Mouse (Mus musculus): ENCODE results near the gene Ly75. TPM values are rescaled to one million over a fixed set of nuclear protein-coding genes. Genes with fewer than 3 reads are reported as not detected.

Ly75 gene
- total and polyA plus RNA-seq, 2 experiments from 2014 or later: 2.0 to 2.5 TPM

GRCm38 (mm10) chr2:60375608-60376107, 7.4 kb downstream of the Ly75 start:
- TF ChIP-seq CTCF (IDR thresholded peaks at IDR 0.05; ENCODE audit: low read depth): no peak
- no peaks in the 10 kb centered on the region for H3K4me1 ChIP-seq (ENCODE audit: insufficient read depth, low read length)
- DNase-seq (ENCODE audit: low spot score): no peak
- H3K4me3 ChIP-seq (ENCODE audit: low read length): no peak overlapping the region
- H3K4me2 ChIP-seq (ENCODE audit: low read depth, low read length): no peak overlapping the region
- 93% methylated on average over 15 of the region's 15 CpGs for WGBS
- no peaks in the 10 kb centered on the region for H3K9me3 ChIP-seq (ENCODE audit: low read length)
- no peak overlapping the region for H3K27ac ChIP-seq
- no peak overlapping the region for H3K9ac ChIP-seq (replicated peaks; ENCODE audit: low read length)
- H3K36me3 ChIP-seq (ENCODE audit: insufficient read depth, low read length): no peaks in the 10 kb centered on the region
- no peak for ATAC-seq
- no peaks in the 10 kb centered on the region for H3K27me3 ChIP-seq (ENCODE audit: insufficient read depth, low read length)

- no peak for ATAC-seq
- Histone ChIP-seq H3K36me3 (ENCODE audit: insufficient read depth, low read length) (no peaks in the 10 kb centered on the region), H3K4me3 (ENCODE audit: low read length) (no peak overlapping the region), H3K9ac (replicated peaks; ENCODE audit: low read length) (no peak overlapping the region), H3K27ac (no peak overlapping the region), H3K27me3 (ENCODE audit: insufficient read depth, low read length) (no peaks in the 10 kb centered on the region), H3K9me3 (ENCODE audit: low read length) (no peaks in the 10 kb centered on the region), H3K4me2 (ENCODE audit: low read depth, low read length) (no peak overlapping the region), H3K4me1 (ENCODE audit: insufficient read depth, low read length) (no peaks in the 10 kb centered on the region)
- WGBS: 96% methylated on average over 8 of the region's 8 CpGs
- no peak for DNase-seq (ENCODE audit: low spot score)
- TF ChIP-seq CTCF (IDR thresholded peaks at IDR 0.05; ENCODE audit: low read depth): no peak
These were observed 8.0 kb downstream of the Ly75 start for GRCm38 (mm10) chr2:60375126-60375525.

- 97% methylated on average over 5 of the region's 5 CpGs for WGBS
- H3K27ac ChIP-seq: no peak overlapping the region
- no peaks in the 10 kb centered on the region for H3K4me1 ChIP-seq (ENCODE audit: insufficient read depth, low read length)
- H3K36me3 ChIP-seq (ENCODE audit: insufficient read depth, low read length): no peaks in the 10 kb centered on the region
- H3K9me3 ChIP-seq (ENCODE audit: low read length): no peaks in the 10 kb centered on the region
- no peaks in the 10 kb centered on the region for H3K27me3 ChIP-seq (ENCODE audit: insufficient read depth, low read length)
- H3K4me3 ChIP-seq (ENCODE audit: low read length): no peak overlapping the region
- no peak for TF ChIP-seq CTCF (IDR thresholded peaks at IDR 0.05; ENCODE audit: low read depth)
- H3K9ac ChIP-seq (replicated peaks; ENCODE audit: low read length): no peak overlapping the region
- no peak overlapping the region for H3K4me2 ChIP-seq (ENCODE audit: low read depth, low read length)
- ATAC-seq (no peak), DNase-seq (ENCODE audit: low spot score) (no peak)
These were observed 12.9 kb downstream of the Ly75 start for GRCm38 (mm10) chr2:60370188-60370587.

- no peaks in the 10 kb centered on the region for H3K4me1 ChIP-seq (ENCODE audit: insufficient read depth, low read length)
- no peak overlapping the region for H3K4me3 ChIP-seq (ENCODE audit: low read length)
- no peak overlapping the region for H3K27ac ChIP-seq
- no peaks in the 10 kb centered on the region for H3K36me3 ChIP-seq (ENCODE audit: insufficient read depth, low read length)
- no peaks in the 10 kb centered on the region for H3K9me3 ChIP-seq (ENCODE audit: low read length)
- TF ChIP-seq CTCF (IDR thresholded peaks at IDR 0.05; ENCODE audit: low read depth): no peak
- H3K9ac ChIP-seq (replicated peaks; ENCODE audit: low read length): no peak overlapping the region
- no peak for ATAC-seq
- no peak for DNase-seq (ENCODE audit: low spot score)
- no peak overlapping the region for H3K4me2 ChIP-seq (ENCODE audit: low read depth, low read length)
- WGBS: 86% methylated on average over 4 of the region's 4 CpGs
- H3K27me3 ChIP-seq (ENCODE audit: insufficient read depth, low read length): no peaks in the 10 kb centered on the region
These were observed 13.6 kb downstream of the Ly75 start for GRCm38 (mm10) chr2:60369454-60369853.

GRCm38 (mm10) chr2:60367871-60368270, 15.2 kb downstream of the Ly75 start:
- WGBS: 90% methylated on average over 7 of the region's 7 CpGs
- Histone ChIP-seq H3K4me1 (ENCODE audit: insufficient read depth, low read length) (no peaks in the 10 kb centered on the region), H3K36me3 (ENCODE audit: insufficient read depth, low read length) (no peaks in the 10 kb centered on the region), H3K4me2 (ENCODE audit: low read depth, low read length) (no peak overlapping the region), H3K9ac (replicated peaks; ENCODE audit: low read length) (no peak overlapping the region), H3K27ac (no peak overlapping the region), H3K27me3 (ENCODE audit: insufficient read depth, low read length) (no peaks in the 10 kb centered on the region), H3K4me3 (ENCODE audit: low read length) (no peak overlapping the region), H3K9me3 (ENCODE audit: low read length) (no peaks in the 10 kb centered on the region)
- no peak for TF ChIP-seq CTCF (IDR thresholded peaks at IDR 0.05; ENCODE audit: low read depth)
- no peak for DNase-seq (ENCODE audit: low spot score)
- no peak for ATAC-seq

GRCm38 (mm10) chr2:60367204-60367603, 15.9 kb downstream of the Ly75 start:
- no peaks in the 10 kb centered on the region for H3K36me3 ChIP-seq (ENCODE audit: insufficient read depth, low read length)
- WGBS: 93% methylated on average over 2 of the region's 2 CpGs
- no peak for DNase-seq (ENCODE audit: low spot score)
- H3K27ac ChIP-seq: no peak overlapping the region
- no peak for ATAC-seq
- H3K27me3 ChIP-seq (ENCODE audit: insufficient read depth, low read length): no peaks in the 10 kb centered on the region
- no peak for TF ChIP-seq CTCF (IDR thresholded peaks at IDR 0.05; ENCODE audit: low read depth)
- H3K4me1 ChIP-seq (ENCODE audit: insufficient read depth, low read length): no peaks in the 10 kb centered on the region
- no peak overlapping the region for H3K9ac ChIP-seq (replicated peaks; ENCODE audit: low read length)
- no peak overlapping the region for H3K4me3 ChIP-seq (ENCODE audit: low read length)
- no peak overlapping the region for H3K4me2 ChIP-seq (ENCODE audit: low read depth, low read length)
- H3K9me3 ChIP-seq (ENCODE audit: low read length): no peaks in the 10 kb centered on the region

- Histone ChIP-seq H3K36me3 (ENCODE audit: insufficient read depth, low read length) (no peaks in the 10 kb centered on the region), H3K4me1 (ENCODE audit: insufficient read depth, low read length) (no peaks in the 10 kb centered on the region), H3K4me3 (ENCODE audit: low read length) (no peak overlapping the region), H3K4me2 (ENCODE audit: low read depth, low read length) (no peak overlapping the region), H3K9ac (replicated peaks; ENCODE audit: low read length) (no peak overlapping the region), H3K27me3 (ENCODE audit: insufficient read depth, low read length) (no peaks in the 10 kb centered on the region), H3K27ac (no peak overlapping the region), H3K9me3 (ENCODE audit: low read length) (no peaks in the 10 kb centered on the region)
- ATAC-seq (no peak), DNase-seq (ENCODE audit: low spot score) (no peak)
- WGBS: 82% methylated on average over 5 of the region's 5 CpGs
- TF ChIP-seq CTCF (IDR thresholded peaks at IDR 0.05; ENCODE audit: low read depth): no peak
These were observed 17.1 kb downstream of the Ly75 start for GRCm38 (mm10) chr2:60365820-60366610.

Measured in hindbrain, postnatal 0 days (tissue).